Mouse (Mus musculus) c-Kit-positive CD71-positive TER-119-positive erythroid progenitor cells, embryonic 14.5 days (primary cell): Measurements from ENCODE around the gene Man1a.

Experiments
- DNase-seq: peaks from one replicate; pipeline ENCODE4 v3.0.0-alpha.2; 2013; ENCODE audit warnings: low spot score

Gene Man1a

DNA sequence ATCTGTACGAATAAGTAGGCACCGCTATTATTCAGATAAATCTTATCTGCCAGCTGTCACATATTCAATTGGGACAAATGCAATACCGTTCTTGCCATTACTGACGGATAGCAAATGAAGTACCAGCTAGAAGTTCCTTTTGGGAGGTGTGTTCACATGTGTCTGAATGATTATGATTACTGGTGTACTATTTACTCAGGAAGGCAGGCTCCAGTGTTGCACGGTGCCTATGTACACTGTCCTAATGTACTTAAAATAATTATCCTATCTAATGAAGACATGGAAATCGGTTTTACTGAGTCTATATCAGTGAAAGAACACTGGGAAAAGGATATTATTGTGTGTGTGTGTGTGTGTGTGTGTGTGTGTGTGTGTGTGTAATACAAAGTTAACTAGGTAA, 160.7 kb downstream of the Man1a start:
- no peak for DNase-seq

DNA sequence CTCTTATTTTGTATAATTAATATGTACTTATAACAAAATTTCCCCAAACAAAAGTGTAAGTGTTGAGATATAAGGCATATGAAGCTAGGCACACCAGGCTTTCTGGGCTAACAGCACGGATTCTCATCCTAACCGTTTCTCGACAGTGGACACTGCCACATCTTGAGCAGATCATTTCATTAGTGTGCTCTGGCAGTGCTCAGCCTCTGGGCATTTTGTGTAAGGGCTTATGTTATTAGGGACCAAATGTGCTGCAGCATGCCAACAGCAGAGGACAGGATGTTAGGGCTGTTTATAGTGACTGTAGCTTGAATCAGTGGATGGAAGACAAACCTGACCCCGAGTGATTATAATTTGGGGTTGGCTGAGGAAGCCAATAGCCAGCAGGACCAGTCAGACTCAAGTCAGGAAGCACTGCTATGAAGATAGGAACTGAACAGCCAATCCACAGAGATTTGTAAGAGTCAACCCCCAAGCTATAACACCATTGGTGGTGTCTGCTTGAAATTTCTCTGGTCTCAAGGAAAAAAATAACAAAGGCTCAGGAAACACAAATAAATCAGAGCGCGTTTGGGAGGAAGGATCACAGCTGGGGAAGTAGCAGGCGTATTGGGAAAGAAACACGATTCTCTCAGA, 161.3 kb downstream of the Man1a start:
- no peak for DNase-seq

DNA sequence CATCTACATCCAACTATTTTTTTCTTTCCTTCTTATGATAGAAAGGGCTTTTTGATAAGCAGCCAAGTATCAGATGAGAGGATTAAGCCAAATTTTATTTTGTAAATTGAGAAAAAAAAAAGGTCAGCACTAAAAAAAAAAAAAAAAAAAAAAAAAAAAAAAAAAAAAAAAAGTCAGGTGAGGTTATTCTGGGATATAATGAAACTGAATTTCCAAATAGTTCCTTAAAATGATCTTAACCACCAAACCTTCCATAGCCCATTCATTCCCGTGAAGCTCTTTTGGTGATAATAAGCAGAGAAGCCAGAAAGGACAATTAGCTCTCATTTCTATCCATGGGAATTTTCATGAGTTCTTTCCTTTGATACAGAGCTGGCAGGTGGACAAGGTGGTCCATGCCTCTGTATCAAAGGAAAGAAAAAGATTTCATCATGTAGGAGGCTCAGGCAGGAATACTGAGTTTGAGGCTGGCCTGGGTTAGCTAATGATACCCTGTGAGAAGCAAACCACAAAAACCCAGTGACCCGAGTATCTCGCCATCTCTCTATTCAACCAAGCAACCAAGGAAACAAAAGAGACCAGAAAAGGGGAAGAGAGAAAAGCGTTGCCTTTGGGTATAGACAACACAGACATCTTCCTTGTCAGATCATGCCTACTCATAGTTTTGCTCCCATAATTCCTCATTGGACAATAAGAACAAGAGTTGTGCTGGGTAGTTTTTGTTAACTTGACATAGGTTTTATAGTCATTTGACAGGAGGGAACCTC, 162.7 kb downstream of the Man1a start:
- no peak for DNase-seq

DNA sequence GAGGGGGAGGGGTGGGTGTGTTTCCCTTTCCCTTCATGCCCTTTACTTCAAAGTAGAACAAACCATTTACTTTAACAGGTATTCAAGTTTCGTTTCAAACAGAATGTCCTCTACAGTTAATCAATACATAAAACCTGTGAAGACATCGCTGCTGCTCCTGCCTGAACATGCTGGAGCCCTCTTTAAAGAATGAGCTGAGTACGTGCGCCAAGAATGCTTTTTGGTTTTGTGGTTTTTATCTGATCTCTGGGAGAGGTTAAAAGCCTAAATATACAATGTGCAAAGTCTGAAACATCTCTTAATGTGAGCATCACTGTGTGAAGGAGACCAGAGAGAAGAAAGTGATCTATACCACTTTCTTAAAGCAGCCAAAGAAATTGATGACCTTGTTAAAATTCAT, 186.9 kb downstream of the Man1a start:
- no peak for DNase-seq

DNA sequence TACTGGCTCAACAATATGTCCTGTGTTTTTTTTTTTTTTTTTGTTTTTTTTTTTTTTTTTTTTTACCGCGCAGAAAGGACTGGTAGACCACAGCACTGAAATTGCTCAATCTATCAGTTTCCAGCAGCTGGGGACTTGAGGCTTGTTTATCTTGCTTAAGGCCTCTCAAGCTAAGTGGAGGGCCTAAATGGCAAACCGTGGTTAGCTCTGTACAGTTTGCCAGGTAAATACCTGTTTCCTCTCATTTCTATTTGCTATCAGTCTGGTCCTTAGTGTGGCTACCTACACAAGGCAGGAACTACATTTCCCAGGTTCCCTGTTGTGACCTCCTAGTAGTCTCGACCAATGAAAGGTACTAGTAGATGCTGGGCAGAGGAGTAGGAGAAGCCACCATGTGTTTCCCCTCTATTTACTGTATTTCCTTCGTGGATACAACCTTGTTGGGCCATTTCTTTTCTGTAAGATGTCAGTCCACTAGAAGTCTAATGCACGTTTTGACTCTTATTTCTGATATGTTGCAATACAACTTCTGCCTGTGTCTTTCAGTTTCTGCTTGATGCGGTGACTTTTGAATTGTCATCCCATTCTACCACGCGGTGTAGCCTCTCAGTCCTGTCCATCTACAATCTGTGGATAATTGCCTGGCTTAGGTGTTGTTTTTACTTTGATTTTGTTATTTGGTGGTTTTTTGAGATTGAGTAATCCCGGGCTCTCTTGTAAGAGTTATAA, 187.9 kb downstream of the Man1a start:
- peak; percentile 66 for DNase-seq

DNA sequence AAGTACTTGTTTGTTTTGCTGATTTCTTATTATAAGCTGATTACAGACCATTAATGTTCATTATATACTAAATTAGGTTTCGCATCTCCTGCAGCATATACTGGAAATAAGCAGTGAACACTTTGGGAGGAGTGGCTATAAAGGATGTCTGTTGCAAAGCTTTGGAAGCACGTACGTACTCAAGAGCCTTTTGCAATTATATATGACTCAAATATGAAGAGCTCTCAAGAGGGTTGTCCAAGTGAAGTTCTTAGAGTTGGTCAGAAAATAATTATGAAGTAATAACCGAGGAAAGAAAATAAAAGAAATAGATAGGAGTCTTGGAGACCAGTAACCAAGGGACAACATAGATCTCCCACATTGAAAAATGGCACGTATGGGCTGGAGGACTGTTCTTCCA, 189.9 kb downstream of the Man1a start:
- no peak for DNase-seq

DNA sequence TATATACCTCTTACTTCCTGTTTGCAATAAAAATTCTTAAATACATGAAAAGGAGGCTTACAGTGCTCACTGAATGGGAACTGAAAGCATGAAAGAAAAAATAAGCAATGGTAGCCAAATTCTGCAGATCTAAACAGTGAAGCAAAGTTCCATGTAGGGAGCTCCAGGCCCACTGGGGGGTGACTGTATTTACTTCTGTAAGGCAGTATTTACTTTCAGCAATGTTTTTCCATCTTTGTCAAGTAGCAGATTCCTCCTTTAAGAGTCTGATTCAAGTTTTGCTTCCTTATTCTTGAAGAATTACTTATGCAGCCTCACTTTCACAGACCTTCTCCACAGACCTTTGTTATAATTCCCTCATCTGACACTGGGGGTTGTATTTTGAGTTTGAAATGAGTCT, 195.1 kb downstream of the Man1a start:
- DNase-seq, result no peak

DNA sequence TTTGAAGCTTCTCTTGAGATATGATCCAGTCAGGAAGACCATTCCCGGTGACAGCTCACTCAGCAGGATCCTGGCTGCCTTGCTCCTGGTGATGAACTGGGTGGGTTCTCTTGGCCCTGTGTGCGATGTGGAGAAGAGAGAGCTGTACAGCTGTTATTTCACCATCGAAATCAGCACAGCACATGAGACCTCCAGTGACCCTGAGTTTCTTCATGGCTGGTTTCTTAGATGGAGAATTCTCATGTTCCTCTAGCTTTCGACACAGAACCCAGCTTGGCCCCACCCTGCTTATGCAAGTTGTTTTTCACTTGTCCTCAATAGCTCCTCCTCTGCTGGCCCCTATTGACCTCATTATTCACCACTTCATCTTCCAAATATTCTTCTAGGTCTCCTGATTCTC, 200.5 kb downstream of the Man1a start:
- DNase-seq, result no peak

DNA sequence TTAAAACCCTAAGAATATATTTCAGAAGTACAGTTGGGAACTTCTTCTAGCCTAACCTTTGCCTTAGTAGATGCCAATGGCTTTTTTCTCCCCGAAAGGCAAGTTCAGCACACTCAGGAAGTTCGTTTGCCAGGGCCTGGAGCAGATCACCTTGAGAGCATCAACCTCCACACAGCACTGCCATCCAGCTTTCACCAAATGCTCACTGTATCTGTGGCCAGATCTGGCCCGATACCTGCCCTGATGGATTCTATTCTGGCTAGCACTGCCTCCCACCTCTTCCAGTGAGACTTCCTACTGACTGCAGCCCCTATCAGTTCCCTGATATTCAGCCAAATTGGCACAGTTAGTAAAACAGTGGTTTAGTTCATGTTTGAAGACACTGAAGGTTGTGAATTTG, 202.2 kb downstream of the Man1a start:
- DNase-seq, result no peak

DNA sequence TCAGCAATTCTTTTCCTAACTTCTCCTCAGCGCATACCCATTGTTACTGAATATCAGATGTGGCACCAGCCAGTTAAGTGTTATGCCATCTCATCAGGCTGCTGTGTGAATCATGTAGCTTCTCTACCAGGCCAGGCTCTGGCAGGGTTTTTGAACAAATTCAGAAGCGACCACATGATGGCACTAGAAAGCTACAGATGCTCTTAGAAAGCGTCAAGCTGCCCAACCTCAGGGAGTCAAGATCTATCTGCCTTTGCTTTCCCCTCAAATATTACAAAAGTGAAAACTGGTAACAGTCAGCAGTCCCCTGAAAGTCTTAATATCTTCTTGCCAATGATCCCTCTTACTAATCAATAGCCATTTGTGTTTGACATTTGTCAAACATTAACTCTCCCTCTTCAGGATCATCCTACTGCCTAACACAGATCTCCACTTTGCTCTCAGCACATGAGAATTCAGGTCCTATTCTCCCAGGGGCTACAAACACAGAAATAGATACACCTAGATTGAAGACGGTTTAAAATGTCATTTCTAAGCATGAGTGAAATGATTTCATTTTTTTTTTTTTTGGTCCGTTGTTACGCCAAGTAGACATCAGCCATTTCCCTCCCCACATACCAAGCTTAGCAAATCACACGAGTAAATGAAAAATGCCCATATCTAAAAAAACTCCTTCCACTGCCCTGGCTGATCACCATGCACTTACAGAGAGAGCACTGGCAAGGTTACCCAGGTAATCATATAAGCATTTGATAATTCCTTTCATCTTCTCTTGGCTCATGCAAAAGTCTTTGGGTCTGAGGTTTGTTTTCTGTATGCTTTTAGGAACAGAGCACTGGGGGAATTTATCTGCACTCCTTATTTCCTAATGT, 212.7 kb downstream of the Man1a start:
- peak; percentile 39 for DNase-seq

DNA sequence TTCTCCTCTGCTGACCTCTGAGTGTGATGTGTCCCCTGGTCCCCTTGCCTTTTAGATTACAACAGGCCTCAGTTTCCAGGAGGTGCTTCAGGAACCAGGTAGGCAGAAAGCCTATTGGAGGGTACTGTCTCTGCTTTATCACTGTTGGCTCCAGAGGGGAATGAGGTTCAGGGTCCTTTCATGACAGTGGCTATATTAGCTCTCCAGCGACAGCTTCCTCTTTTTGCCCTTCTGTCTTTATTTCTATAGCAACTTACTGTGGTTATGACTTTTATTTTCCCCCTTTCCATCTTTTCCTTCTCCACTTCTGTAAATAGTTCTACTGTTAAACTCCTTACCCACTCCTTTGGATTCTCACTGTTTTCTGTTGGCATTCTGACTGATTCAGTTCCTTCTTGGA, 216.5 kb downstream of the Man1a start:
- no peak for DNase-seq

DNA sequence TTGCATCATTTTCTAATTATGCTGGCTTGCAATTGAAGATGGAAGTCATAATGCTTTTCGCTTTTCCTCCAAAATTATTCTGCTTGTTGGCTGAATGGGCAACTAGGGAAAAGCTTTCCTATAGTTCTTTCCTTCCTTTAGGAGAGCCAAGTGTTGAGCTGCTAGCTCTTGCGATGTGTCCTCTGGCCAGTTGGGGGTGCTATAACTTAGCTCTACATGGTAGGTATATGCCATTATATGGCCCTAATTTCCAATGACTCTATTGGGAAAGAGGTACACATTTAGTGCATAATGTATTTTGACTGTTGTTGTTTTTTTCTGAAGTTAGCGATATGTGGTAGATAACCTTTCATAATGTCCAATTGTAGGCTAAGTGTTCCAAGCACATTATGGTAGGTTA, 217.2 kb downstream of the Man1a start:
- DNase-seq, result peak; percentile 20
